Mouse (Mus musculus) liver (tissue): ENCODE results near the gene Myo1e.
A peak's percentile ranks its signal among the peaks of the same experiment; 100 is the strongest.

Experiments
- DNase-seq: peaks from one replicate; pipeline ENCODE4 v3.0.0-alpha.2; 2020; ENCODE audit warnings: mixed read lengths

Myo1e gene

GRCm38 (mm10) chr9:70379502-70380467, 172.6 kb downstream of the Myo1e start:
- DNase-seq: no peak

GRCm38 (mm10) chr9:70382091-70382490, 174.9 kb downstream of the Myo1e start:
- no peak for DNase-seq

GRCm38 (mm10) chr9:70383750-70384149, 176.6 kb downstream of the Myo1e start:
- DNase-seq: no peak

- no peak for DNase-seq
Observed at GRCm38 (mm10) chr9:70384494-70384893, 177.3 kb downstream of the Myo1e start.

GRCm38 (mm10) chr9:70384958-70385728, 178.0 kb downstream of the Myo1e start:
- DNase-seq: peak; percentile 8

- DNase-seq: no peak
Observed at GRCm38 (mm10) chr9:70387410-70388119, 180.4 kb downstream of the Myo1e start.

GRCm38 (mm10) chr9:70389548-70389947, 182.4 kb downstream of the Myo1e start:
- DNase-seq: no peak

- no peak for DNase-seq
Observed at GRCm38 (mm10) chr9:70391042-70391441, 183.9 kb downstream of the Myo1e start.

GRCm38 (mm10) chr9:70391660-70392562, 184.8 kb downstream of the Myo1e start:
- DNase-seq: no peak

GRCm38 (mm10) chr9:70392563-70392907, 185.4 kb downstream of the Myo1e start:
- no peak for DNase-seq

- peak; percentile 25 for DNase-seq
Observed at GRCm38 (mm10) chr9:70395617-70396016, 188.5 kb downstream of the Myo1e start.

- no peak for DNase-seq
Observed at GRCm38 (mm10) chr9:70396083-70396482, 188.9 kb downstream of the Myo1e start.

- no peak for DNase-seq
Observed at GRCm38 (mm10) chr9:70401937-70402539, 194.9 kb downstream of the Myo1e start.

- no peak for DNase-seq
Observed at GRCm38 (mm10) chr9:70406596-70406995, 199.4 kb downstream of the Myo1e start.

GRCm38 (mm10) chr9:70408791-70409190, 201.6 kb downstream of the Myo1e start:
- no peak for DNase-seq

GRCm38 (mm10) chr9:70409743-70410142, 202.6 kb downstream of the Myo1e start:
- no peak for DNase-seq

- DNase-seq: no peak
Observed at GRCm38 (mm10) chr9:70410668-70411067, 203.5 kb downstream of the Myo1e start.

- no peak for DNase-seq
Observed at GRCm38 (mm10) chr9:70413038-70413437, 205.9 kb downstream of the Myo1e start.

- peak; percentile 18 for DNase-seq
Observed at GRCm38 (mm10) chr9:70416412-70416811, 209.3 kb downstream of the Myo1e start.

- DNase-seq: peak; percentile 95
Observed at GRCm38 (mm10) chr9:70421257-70422056, 214.3 kb downstream of the Myo1e start, which contains the start of gene Ccnb2. Gene Ccnb2, minus strand, starts transcription at chr9:70421547.

- DNase-seq: no peak
Observed at GRCm38 (mm10) chr9:70422661-70423060, 215.5 kb downstream of the Myo1e start.
